Mouse (Mus musculus) liver, adult 2 months (tissue): ENCODE measurements at regions not wholly inside any gene's neighbourhood (a gene's known extent, or its start where the extent isn't known, plus 50 kb on each side); places are given as distances from the start of the nearest gene placed in this dataset.

Experiments
- DNase-seq: peaks from one replicate; pipeline ENCODE4 v3.0.0-alpha.2; 2011; ENCODE audit warnings: low read depth, low spot score; ENCODE audit errors: extremely low read depth
- H3K27ac ChIP-seq: fragments of 200-500 bp; replicated peaks from 2 replicates; pipeline ENCODE4 v1.5.1; 2012; ENCODE audit warnings: low read depth, mild to moderate bottlenecking, control low read depth, inconsistent platforms, low read length; ENCODE audit not compliant: insufficient read depth
- H3K27me3 ChIP-seq: fragments of 200-500 bp; 2 replicates; pipeline ENCODE4 v1.6.1; 2012; ENCODE audit warnings: mild to moderate bottlenecking, moderate library complexity, low read length, inconsistent platforms; ENCODE audit not compliant: control insufficient read depth, insufficient read depth
- H3K36me3 ChIP-seq: fragments of 200-500 bp; 2 replicates; pipeline ENCODE4 v1.6.1; 2012; ENCODE audit warnings: low read length, inconsistent platforms; ENCODE audit not compliant: control insufficient read depth, insufficient read depth
- H3K4me1 ChIP-seq: fragments of 200-500 bp; 2 replicates; pipeline ENCODE4 v1.6.1; 2011; ENCODE audit warnings: low read length; ENCODE audit not compliant: control insufficient read depth, insufficient read depth
- H3K4me3 ChIP-seq: fragments of 200-500 bp; 2 replicates; pipeline ENCODE4 v1.5.1; 2011; ENCODE audit warnings: low read depth, mild to moderate bottlenecking, control low read depth, low read length, moderate library complexity; ENCODE audit not compliant: insufficient read depth
- H3K79me2 ChIP-seq: fragments of 200-500 bp; 2 replicates; pipeline ENCODE4 v1.6.1; 2012; ENCODE audit warnings: inconsistent platforms, mild to moderate bottlenecking, low read length, moderate library complexity; ENCODE audit not compliant: control insufficient read depth, insufficient read depth
- H3K9ac ChIP-seq: fragments of 200-500 bp; 2 replicates; pipeline ENCODE4 v1.6.1; 2012; ENCODE audit warnings: low read depth, mild to moderate bottlenecking, control low read depth, inconsistent platforms, low read length
- CTCF ChIP-seq: fragments of 200-500 bp; IDR thresholded peaks from 2 replicates; pipeline ENCODE4 v1.5.1; 2011; ENCODE audit warnings: low read depth, low read length, control low read depth
- POLR2A ChIP-seq: fragments of 200-500 bp; IDR thresholded peaks from 2 replicates; pipeline ENCODE4 v1.6.1; 2011; ENCODE audit warnings: low read length, control low read depth; ENCODE audit not compliant: insufficient read depth; ENCODE audit errors: extremely low read depth
- WGBS: fragments of 180-500 bp; shearing (Covaris S2); methylation state at CpG from one replicate; pipeline ENCODE4 v1.1.7; 2018; 5-methylcytosine and 5-hydroxymethylcytosine counted together

DNA sequence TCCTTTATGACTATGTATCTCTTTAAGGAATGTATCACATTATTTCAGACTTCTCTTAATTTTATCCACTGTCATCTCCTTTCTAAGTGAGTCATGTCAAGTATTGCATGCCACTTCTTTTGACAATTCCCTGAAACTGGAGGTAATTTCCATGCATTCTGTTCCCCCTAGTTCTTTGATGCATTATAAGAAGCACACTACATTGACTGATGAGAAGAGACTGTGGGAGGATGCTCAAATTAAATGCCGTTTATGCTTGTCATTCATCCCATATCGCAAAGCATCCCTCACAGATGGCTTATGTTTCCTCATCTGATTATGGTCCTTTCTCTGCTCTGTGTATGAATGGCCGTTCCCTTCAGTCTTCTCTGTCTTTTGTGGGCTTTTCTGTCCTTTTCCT is 57.2 kb upstream of the Hypm start:
- H3K4me3 ChIP-seq, result no peak overlapping the region
- TF ChIP-seq POLR2A (no peak), CTCF (no peak)
- no peak overlapping the region for H3K9ac ChIP-seq
- no peak overlapping the region for H3K27ac ChIP-seq
- no peaks in the 10 kb centered on the region for H3K27me3 ChIP-seq
- H3K36me3 ChIP-seq, result no peaks in the 10 kb centered on the region
- DNase-seq, result no peak
- no peaks in the 10 kb centered on the region for H3K79me2 ChIP-seq
- 93% methylated on average over 3 of the region's 3 CpGs for WGBS
- H3K4me1 ChIP-seq, result no peaks in the 10 kb centered on the region
